Mouse (Mus musculus) liver, adult 2 months (tissue): ENCODE measurements around the gene Prr14l.

Source experiments
- CTCF ChIP-seq: fragments of 200-500 bp; IDR thresholded peaks from 2 replicates; pipeline ENCODE4 v1.5.1; 2011; ENCODE audit warnings: low read depth, low read length, control low read depth
- POLR2A ChIP-seq: fragments of 200-500 bp; IDR thresholded peaks from 2 replicates; pipeline ENCODE4 v1.6.1; 2011; ENCODE audit warnings: low read length, control low read depth; ENCODE audit not compliant: insufficient read depth; ENCODE audit errors: extremely low read depth

- no peak for TF ChIP-seq POLR2A
- no peak for TF ChIP-seq CTCF
Measured at GRCm38 (mm10) chr5:32834497-32834896, 19.6 kb downstream of the Prr14l start.
